Mouse (Mus musculus) heart, adult 8-10 months (tissue): Measurements from ENCODE around the gene Gm20388. TPM values are rescaled to one million over a fixed set of nuclear protein-coding genes. Genes with fewer than 3 reads are reported as not detected.
"Not testable (repeated sequence)": the region's sequence is repeated elsewhere in the genome, so short reads cannot be mapped to it uniquely, and the experiment has no call there.

Experiments used
- DNase-seq: peaks from one replicate; pipeline ENCODE4 v3.0.0; 2022; ENCODE audit warnings: low spot score
- total RNA-seq, 4 experiments: library from RNA; stranded (reverse); gene quantifications; 2 replicates each; pipeline ENCODE4 v1.2.4; 2022

Gene Gm20388
- total RNA-seq, 4 experiments from 2014 or later, result 4.2 to 6.7 TPM; not detected in 2

DNA sequence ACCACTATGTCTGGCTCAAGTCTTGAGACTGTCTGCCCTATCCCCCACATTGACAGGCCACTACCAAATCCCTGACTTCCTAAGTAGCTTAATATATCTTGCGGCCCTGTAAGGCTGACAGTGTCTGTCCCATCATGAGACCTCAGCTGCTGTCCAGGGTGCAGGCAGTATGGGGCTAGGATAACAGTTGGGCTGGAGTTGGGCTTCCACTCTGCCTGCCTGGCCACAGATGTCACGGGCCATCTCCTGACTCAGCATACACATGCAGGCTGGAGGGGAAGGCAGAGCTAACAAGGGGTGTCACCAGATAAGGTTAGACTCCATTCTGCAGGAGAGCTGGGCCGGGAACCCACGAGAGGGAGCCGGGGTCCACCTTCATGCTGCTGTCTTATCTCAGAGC, 3596.5 kb downstream of the Gm20388 start:
- DNase-seq, result no peak

DNA sequence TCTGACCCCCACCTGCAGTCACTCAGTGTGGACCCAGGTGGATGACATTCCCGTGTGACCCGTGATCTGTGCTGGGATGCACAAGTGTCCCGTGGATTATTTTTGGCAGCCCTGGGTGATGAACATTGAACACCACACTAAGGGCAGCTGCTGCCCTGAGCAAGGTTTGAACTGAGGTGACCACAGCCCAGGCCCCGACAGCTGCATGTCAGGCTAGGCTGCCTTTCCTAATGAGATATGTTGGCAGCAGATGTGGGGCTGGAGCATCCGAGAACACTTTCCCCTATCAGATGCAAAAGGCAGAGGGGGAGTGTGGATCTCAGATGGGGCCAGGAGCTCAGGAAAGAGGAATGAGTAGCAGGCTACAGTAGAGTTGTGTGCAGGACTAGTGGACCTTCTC, 3600.2 kb downstream of the Gm20388 start:
- no peak for DNase-seq

DNA sequence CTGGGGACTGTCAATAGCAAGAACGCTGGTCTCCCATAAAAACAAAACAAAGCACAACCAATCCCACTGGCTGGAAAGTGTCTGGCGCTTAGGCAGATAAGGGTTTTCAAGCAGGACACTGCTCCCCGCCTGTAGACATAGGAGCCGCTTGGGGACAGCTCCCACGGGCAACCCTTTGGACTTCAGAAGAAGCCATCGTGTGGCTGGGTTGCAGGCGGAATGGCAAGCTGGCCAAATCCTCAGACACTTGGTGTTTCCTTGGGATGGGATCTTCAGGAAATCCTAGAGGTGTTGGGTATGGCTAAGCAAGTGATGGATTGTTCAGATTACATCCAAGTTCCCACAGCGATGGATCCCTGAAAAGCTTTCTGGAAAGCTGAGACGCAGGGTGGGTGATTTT, 3603.5 kb downstream of the Gm20388 start:
- DNase-seq, result no peak

DNA sequence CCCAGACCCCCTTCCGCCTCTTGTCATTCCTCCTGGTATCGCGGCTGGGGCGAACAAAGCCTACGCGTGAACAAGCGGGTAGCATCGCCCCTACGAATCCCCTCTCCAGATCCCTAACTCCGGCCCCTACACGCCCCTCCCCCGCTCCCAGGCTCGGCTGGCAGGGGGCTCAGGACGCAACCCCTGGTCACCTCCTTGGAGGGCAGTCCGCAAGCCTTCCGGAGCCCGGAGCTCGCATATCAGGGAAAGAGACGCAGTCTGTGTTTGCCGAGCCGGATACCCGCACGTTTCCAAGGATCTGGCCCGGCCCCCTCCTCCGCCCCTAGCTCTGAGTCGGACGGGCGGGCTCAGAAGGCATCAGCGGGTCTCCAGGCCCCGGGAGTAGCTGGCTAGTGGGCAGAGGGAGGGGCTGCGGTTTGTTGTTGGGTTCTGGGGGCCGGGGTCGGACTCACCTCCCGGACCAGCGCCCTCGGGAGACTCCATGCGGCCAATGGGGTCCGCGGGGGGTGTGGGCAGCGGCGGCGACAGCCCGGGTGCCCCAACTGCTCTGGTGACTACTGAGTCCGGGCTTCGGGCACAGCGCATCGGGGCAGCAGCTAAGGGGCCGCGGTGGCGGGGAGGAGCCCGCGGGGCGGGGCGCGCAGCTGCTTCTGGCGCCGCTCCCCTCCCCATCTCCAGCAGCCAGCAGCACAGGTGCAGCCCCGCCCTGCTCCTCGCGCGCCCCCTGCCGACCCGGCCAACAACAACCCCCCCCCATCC, 3604.3 kb downstream of the Gm20388 start, which contains the start of gene Dbndd1:
Dbndd1 (minus strand) TSS at position 683 of the 759 bp plus-strand sequence.
- DNase-seq, result no peak

DNA sequence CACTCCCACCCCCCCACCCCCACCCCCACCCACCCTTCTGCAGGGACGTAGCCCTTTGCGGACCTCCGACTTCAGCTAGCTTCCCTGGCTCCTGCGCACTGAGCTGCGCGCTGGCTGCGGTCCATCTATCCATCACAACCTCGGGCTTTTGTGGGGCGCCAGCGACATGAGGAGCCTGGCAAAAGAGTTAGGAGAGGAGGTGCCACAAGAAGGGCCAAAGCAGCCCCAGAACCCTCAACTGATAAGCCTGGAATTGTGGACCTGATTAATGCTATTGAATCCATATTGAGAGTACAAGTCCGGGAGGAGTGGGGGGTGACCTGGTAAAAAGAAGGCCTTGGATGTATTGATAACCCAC, 3604.9 kb downstream of the Gm20388 start:
- no peak for DNase-seq

DNA sequence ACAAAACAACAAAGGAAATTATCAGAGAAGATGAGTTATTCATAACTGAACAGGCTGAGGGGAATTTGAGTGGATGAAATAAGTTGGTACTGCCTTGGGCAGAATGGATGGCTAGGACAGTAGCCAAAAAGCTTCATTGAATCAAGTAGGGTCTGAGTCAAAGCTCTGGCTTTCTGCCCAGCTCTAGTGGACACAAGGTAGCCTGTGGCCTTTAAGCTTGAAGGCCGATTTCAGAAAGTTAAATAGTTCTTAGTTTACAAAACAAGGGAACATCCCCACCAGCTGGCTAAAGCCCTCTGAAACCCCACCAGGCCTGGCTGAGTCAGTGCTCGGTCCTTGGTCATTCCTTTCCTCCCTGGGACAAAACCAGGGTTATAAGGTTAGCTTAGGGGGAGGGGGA, 3606.0 kb downstream of the Gm20388 start:
- DNase-seq, result no peak

DNA sequence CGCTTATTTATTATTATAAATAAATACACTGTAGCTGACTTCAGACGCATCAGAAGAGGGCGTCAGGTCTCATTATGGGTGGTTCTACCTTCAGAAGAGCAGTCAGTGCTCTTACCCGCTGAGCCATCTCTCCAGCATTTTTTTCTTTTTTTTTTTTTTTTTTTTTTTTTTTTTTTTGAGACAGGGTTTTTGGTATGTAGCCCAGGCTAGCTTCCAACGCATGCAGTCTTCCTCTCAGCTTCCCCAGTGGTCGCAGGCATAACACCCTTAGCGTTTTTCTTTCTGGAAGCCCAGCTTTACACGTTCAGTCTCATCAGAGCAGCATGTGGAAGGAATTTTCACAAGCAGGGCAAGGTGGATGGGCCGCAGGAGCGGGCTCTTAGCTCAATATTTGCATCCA, 3607.5 kb downstream of the Gm20388 start:
- no peak for DNase-seq

DNA sequence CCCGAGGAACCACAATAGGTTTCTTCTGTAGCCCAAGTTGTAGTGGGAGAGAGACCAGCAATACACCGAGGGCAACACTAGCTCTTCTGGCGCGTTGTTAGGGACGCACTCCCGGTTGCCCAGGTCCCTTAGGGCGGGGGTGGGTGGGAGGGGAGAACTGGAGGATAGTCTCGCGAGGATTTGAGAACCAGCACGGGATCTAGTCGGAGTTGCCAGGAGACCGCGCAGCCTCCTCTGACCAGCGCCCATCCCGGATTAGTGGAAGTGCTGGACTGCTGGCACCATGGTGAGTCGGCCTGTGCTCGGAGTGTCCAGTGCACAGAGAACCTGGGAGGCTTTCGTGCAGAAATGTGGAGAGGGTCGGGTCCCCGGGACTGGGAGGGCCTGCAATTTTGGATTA, 3608.0 kb downstream of the Gm20388 start, which contains the start of gene Gas8:
Gas8 (plus strand) TSS at position 168 of the 400 bp plus-strand sequence.
- DNase-seq, result peak; percentile 87

DNA sequence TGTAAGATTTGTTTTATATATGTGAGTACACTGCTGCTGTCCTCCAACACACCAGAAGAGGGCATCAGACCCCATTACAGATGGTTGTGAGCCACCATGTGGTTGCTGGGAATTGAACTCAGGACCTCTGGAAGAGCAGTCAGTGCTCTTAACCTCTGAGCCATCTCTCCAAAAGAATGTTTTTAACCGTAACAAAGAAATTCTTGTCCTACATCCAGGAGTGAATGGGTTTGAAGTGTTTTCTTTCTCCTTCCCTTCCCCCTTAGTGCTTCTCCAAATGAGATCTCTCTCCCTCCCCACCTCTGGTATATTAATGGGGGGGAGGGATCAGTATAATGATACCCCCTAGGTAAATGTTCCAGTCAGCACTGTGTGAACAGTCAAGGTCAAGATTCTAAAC, 3609.4 kb downstream of the Gm20388 start:
- not testable (repeated sequence) for DNase-seq

DNA sequence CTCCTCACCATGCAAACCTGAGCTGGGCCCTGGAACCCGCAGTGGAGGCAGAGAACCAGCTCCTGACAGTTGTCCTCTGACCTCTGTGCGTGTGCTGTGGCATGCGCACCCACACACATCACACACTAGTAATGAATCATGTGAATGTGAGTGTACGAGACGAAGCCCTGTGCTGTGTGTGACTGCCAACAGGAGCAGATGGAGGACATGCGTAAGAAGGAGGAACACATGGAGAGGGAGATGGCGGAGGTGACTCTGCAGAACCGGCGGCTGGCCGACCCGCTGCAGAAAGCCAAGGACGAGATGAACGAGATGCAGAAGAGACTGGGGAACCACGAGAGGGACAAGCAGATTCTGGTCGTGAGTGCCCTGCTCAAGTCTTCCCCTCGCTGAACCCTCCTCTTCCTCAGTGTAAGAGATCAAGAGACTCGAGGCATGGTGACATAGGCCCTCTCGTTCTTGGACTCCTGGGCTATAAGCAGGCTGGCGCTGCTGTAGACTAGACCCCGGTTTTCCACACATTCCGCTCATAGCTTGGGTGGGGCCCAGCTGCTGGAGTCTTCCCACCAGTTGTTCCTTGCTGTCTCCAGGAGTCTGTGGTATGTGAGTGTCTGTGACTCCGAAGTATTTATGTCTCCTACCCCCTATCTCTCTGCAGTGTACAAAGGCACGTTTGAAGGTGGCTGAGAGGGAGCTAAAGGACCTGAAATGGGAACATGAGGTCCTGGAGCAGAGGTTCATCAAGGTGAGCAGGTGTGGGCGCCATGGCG, 3617.3 kb downstream of the Gm20388 start:
- DNase-seq, result no peak

DNA sequence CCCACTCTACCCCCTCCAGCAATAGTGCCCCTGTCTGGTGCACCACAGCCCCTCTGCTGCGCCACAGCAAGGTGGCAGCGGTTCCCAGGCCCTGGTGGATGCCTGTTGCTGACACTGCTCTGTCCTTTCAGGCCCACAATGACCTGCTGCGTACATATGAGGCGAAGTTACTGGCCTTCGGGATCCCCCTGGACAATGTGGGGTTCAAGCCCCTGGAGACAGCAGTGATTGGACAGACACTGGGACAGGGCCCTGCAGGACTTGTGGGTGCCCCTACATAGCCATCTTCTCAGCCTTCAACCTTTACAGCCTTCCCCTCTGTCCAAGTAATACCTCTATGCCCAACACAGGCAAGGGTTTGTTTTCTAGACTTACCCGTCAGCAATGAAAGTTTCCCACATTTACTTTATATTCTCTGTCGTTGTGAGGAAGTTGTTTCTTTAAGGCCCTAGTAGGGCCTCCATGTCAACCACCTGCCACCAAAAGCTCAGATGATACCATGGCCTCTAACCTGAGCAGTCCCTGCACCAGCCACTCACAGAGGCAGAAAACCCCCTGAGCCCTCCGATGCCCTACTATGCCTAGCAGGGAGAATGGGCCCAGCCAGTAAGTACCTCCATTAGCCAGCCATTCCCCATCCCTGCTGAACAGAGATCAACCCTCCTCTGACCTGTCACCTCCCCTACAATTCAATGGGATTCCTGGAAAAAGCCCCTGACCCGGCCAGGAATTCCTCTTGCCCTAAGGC, 3625.8 kb downstream of the Gm20388 start:
- no peak for DNase-seq

DNA sequence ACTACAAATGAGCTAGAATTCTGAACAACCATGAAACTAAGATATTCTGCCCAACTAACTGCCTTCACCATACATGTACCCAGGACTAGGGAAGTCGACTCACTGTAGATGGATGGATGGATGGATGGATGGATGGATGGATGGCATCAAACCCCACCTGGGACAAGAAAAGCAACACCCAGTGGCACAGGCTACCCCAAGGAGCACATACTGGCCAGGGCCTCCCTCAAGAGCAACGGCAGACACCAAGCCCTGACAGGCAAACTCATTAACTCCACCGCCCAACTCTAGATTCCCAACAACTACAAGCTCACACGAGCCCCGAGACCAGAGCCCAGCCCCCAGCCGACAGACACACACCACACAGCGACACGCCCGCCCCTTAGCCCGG, 3626.3 kb downstream of the Gm20388 start:
- DNase-seq, result no peak

DNA sequence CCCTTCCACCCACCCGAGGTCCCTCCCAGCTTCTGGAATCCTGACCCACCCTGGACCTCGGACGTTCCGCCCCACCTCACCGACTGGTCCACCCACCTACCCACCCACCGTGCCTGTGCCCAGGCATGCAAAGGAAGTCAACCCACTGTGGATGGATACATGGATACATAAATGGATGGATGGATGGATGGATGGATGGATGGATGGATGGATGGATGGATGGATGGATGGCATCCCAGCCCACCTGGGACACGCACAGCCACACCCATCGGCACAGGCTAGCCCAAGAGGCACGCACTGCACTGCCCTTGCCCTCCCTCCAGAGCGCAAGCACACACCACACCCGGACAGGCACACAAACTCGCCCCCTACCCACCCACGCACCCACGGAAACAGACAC, 3627.0 kb downstream of the Gm20388 start:
- not testable (repeated sequence) for DNase-seq

DNA sequence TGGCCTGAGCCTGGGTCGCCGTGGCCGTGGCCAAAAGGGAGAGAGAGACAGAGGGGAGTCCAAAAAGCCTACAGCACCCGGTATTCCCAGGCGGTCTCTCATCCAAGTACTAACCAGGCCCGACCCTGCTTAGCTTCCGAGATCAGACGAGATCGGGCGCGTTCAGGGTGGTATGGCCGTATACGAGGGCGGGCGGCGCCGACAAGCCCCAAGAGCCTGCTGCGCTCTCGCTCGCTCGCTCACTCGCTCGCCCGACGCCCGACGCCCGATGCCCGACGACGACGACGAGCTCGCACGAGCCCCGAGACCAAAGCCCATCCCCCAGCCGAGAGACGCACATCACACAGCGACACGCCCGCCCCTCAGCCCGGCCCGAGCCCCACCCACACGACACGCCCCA, 3653.6 kb downstream of the Gm20388 start:
- not testable (repeated sequence) for DNase-seq

DNA sequence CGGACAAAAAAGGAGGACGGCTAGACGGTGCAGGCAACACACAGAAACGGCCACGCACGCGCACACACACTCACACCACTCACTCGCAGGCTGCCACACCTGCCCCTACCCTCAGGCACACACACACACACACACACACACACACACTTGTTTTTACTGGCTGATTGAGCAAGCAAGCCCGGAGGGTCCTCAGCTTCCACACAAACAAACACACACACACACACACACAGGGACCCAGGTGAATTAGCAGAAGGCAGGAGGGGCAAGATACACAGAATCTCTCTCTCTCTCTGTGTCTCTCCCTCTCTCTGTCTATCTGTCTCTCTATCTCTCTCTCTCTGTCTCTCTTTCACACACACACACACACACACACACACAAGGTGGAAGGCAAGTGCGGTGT, 3664.7 kb downstream of the Gm20388 start:
- DNase-seq, result not testable (repeated sequence)

DNA sequence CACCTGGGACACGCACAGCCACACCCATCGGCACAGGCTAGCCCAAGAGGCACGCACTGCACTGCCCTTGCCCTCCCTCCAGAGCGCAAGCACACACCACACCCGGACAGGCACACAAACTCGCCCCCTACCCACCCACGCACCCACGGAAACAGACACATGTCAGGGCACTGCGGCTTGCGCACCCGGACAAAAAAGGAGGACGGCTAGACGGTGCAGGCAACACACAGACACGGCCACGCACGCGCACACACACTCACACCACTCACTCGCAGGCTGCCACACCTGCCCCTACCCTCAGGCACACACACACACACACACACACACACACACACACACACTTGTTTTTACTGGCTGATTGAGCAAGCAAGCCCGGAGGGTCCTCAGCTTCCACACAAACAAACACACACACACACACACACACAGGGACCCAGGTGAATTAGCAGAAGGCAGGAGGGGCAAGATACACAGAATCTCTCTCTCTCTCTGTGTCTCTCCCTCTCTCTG, 3690.1 kb downstream of the Gm20388 start:
- DNase-seq, result not testable (repeated sequence)

DNA sequence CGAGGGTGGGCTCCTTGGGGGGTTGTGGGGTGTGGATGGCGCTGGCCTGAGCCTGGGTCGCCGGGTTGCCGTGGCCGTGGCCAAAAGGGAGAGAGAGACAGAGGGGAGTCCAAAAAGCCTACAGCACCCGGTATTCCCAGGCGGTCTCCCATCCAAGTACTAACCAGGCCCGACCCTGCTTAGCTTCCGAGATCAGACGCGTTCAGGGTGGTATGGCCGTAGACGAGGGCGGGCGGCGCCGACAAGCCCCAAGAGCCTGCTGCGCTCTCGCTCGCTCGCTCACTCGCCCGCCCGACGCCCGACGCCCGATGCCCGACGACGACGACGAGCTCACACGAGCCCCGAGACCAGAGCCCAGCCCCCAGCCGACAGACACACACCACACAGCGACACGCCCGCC, 3690.8 kb downstream of the Gm20388 start:
- not testable (repeated sequence) for DNase-seq

DNA sequence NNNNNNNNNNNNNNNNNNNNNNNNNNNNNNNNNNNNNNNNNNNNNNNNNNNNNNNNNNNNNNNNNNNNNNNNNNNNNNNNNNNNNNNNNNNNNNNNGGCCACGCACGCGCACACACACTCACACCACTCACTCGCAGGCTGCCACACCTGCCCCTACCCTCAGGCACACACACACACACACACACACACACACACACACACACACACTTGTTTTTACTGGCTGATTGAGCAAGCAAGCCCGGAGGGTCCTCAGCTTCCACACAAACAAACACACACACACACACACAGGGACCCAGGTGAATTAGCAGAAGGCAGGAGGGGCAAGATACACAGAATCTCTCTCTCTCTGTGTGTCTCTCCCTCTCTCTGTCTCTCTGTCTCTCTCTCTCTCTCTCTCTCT, 3702.0 kb downstream of the Gm20388 start:
- not testable (repeated sequence) for DNase-seq

DNA sequence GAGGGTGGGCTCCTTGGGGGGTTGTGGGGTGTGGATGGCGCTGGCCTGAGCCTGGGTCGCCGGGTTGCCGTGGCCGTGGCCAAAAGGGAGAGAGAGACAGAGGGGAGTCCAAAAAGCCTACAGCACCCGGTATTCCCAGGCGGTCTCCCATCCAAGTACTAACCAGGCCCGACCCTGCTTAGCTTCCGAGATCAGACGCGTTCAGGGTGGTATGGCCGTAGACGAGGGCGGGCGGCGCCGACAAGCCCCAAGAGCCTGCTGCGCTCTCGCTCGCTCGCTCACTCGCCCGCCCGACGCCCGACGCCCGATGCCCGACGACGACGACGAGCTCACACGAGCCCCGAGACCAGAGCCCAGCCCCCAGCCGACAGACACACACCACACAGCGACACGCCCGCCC, 3712.9 kb downstream of the Gm20388 start:
- not testable (repeated sequence) for DNase-seq

DNA sequence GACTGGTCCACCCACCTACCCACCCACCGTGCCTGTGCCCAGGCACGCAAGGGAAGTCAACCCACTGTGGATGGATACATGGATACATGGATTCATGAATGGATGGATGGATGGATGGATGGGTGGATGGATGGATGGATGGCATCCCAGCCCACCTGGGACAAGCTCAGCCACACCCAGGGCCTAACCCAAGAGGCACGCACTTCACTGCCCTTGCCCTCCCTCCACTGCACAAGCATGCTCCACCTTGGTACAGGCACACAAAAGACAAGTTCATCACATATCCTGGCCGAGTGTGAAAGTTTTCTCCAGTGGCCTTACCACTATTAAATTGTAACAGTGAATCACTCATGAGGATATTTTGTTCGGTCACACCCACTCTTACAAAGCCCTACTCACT, 3713.6 kb downstream of the Gm20388 start:
- DNase-seq, result no peak

DNA sequence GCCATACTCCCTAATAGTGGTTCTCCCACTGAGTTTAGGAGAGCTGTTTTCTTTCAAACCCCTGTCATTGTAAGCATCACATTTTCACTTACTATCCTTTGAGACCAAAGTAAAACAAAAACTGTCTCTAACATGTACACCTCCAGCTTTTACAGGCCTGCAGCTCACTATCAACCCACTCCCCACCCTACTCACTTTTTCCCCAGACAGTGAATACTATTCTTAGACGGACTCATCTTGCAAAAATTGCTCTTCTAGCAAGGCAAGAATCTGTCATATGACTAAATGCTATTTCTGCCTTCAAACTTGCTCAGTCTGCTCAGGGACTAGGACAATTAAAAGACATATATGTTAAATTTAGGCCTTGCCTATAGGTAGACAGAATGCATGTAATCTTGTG, 3714.1 kb downstream of the Gm20388 start:
- DNase-seq, result no peak

DNA sequence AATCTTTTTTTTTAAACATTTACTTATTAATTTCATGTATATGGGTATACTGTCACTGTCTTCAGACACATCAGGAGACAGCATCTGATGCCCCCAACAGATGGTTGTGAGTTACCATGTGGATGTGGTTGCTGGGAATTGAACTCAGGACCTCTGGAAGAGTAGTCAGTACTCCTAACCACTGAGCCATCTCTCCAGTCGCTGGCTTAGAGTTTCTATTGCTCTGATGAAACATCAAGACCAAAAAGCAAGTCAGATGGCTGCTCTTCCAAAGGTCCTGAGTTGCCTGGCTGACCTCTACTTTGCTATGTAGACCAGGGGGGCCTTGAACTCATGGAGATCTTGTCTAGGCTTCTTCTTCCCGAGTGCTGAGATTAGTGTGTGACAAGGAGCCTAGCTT, 3715.1 kb downstream of the Gm20388 start:
- DNase-seq, result no peak
